Mouse (Mus musculus) adrenal gland, postnatal 4 days (tissue): ENCODE data around the gene Osbpl6. TPM values are rescaled to one million over a fixed set of nuclear protein-coding genes. Genes with fewer than 3 reads are reported as not detected.

Experiments used
- DNase-seq, 2 experiments: peaks; one replicate each; pipeline ENCODE4 v3.0.0; 2021 to 2022; ENCODE audit warnings: low spot score in 2 of 2, mixed read lengths in 2 of 2
- total RNA-seq, 2 experiments: library from RNA; stranded (reverse); gene quantifications; 2 replicates each; pipeline ENCODE4 v1.2.3; 2021

Gene Osbpl6
- total RNA-seq, 2 experiments from 2014 or later = 29.9 to 33.9 TPM

- no peak for DNase-seq
These were observed 11.8 kb downstream of the Osbpl6 start for GRCm38 (mm10) chr2:76418142-76418518.

DNA sequence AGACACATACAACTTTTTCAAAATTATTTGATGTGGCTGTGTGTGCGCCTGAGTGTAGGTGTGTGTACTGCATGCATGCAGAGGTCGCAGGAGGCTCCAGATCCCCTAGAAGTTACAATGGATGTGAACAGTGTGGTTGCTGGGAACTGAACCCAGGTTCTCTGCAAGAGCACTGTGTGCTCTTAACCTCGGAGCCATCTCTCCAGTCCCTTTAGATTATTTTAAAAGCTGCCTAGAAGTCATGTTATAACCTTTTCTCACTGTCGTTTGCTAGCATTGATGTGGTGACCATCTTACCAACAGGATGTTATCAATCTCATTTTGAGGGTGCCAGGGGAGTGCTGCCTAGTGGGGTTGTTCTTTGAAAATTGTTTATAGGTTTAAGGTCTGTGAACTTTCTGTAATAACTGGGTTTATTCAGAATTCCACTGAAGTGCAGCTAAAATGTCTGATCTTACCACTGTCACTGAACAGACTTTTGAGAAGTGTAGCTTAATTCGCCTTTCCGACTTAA is 15.2 kb downstream of the Osbpl6 start:
- DNase-seq = no peak

DNA sequence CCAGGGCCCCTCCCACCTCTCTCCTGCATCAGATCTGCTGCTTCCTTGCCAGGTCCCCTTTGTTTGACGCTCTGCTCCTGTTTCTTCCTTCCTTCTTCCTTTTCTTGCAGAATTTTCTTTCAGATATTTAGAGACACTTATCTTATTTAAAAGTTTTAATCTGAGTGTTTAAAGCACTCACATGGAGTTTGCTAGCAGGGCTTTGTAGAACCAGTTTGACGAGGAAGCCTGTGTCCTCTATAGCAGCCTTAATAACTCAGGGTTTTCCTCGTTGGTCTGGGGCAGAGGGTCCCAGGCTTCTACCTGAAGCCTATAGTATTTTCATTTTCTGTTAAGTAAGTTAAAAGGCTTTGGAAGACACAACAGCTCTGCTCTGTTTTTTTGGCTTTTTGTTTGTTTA is 20.5 kb downstream of the Osbpl6 start:
- no peak for DNase-seq

DNA sequence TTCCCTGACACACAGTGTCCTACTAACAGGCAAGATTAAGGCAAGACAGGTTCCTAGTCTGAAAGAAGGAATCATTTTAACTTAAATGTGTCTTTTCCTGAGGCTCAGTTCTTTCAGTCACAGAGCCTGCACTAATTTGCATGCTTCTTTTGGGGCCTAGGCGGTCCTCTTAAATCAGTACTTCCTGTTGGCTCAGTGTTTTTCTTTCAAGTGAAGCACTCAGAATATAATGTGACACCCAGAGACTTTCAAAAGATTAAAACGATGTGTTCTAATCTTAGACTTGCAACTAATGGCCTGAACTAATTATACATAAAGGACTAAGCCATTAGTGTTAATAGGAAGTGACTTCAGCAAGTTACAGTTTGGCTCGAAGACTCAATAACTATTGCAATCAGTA is 23.0 kb downstream of the Osbpl6 start:
- DNase-seq = no peak

DNA sequence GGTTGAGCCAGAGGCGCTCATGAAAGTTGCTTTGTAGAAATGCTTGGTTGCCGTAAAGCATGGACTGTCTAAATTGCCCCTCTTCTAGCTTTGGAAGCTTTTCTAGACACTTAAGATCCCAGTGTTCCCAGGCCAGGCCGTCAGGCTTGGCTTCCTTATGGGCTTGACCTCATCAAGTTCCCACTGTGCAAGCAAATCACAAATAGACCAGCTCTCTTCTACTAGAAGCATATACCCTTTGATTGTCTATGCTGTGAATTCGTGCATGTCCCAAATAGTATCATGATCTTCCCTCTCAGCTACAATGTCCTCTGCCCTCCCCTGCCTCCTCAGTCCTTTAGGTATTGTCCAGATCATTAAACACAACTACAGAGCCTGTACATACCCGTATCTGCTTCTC is 23.5 kb downstream of the Osbpl6 start:
- no peak for DNase-seq

GRCm38 (mm10) chr2:76430539-76430938 is 24.2 kb downstream of the Osbpl6 start:
- DNase-seq = no peak

GRCm38 (mm10) chr2:76434224-76434623 is 27.9 kb downstream of the Osbpl6 start:
- DNase-seq = no peak

- no peak for DNase-seq
These were observed 29.4 kb downstream of the Osbpl6 start for GRCm38 (mm10) chr2:76435667-76436239.

DNA sequence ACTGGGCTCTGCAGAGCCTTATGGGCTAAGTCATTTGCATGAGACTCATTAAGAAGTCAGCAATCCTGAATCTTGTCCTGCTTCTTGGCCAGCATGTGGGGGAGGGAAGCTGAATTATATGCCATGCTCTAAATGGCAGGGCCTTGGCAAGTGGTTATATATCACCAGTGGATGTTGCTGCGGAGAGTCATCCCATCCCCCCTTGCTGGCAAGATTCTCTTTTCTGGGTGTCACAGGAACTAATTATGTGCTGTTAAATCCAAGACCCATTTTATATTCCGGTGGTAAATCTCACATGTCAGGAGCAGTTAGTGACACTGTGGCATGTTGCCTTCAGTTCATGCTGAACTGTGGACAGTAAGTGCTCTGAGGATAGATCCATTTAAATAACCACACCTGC is 31.1 kb downstream of the Osbpl6 start:
- no peak for DNase-seq

GRCm38 (mm10) chr2:76439540-76439939 is 33.2 kb downstream of the Osbpl6 start:
- DNase-seq = no peak

GRCm38 (mm10) chr2:76442086-76442485 is 35.8 kb downstream of the Osbpl6 start:
- DNase-seq = no peak

DNA sequence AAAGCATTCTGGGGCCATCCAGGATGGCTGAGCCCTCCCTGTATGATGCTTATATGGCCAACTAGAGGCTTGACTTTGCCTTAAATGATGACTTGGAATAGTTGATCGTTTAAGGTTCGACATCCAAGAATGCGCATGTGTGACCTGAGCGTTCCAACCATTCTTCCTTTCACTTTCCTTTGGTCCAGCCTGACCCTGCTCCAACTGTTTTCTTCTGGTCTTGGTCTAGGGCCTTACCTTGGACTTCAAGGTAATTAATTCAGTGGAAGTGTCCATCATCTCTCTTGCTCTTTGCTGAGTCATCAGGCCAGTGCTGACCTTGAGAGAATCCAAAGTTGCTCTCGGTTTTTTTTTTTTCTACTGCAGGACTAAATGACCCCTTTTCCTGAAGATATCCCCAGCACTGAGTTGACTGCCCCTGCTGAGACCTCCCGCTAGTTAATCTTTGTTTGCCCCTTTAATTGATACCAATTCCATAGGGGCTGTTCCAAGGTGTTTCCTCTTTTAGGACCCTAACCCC is 43.6 kb downstream of the Osbpl6 start:
- DNase-seq = no peak

GRCm38 (mm10) chr2:76466723-76467122 is 60.4 kb downstream of the Osbpl6 start:
- no peak for DNase-seq

DNA sequence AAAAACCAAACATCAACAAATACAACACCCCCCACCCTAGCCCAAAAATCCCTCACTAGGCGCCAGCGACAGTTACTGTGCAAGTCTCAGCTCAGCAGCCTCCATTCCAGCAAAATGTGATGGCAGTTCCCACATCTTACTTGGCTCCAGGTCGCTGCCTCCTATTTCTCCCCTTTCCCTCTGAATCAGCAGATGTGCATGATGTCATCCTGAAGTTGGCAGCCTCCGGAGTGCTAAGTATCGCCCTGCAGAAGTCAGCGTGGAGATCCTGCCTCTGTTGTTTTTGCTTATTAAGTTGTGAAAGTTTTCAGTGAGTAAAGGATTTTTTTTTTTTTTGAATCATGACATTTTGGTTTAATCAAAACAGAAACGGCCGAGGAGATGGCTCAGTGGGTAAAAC is 61.9 kb downstream of the Osbpl6 start:
- no peak for DNase-seq

DNA sequence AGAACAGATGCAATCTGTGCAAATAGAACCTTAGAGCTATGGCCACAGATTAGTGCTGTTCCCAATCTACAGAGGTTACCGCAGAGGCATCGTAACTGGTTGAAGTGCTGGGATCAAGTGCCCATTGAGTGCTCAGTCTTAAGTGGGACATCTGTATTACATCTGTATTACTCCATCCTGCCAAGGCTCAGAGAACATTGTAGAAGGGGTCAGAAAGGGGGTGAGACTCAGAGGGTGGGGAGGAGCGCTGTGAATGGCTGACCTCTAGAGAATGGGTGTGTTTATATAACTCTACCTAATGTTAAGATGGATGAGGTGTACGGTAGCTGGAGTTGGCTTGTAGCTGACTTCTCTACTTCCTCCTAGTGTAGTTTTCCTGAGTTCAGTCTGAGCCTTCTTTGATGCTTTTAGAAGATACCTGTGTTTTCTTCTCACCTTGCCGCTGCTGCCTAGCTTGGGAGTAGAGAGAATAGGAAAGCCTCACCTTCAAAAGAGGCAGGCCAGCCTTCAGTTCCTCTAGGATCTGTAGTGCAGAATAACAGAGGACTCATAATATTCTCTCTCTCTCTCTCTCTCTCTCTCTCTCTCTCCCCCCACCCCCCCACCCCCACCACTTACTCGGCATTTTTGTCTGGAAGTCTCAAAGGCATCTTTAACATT is 62.9 kb downstream of the Osbpl6 start:
- no peak for DNase-seq

DNA sequence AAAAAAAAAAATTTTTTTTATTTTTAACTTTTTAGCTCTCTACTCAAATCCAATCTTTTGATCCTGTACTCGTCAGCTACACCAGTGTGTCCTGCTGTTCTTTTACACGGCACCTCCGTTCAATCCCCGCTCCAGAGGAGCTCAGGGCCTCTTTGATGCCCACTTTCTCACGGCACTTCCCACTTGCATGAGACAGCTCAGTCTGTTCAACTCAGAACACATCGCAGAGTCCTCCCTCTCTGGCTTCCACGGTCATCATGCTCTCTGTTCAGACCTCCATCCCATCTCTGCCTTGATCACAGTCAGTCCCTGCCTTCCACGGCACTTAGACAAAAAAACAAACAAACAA is 63.4 kb downstream of the Osbpl6 start:
- DNase-seq = no peak

DNA sequence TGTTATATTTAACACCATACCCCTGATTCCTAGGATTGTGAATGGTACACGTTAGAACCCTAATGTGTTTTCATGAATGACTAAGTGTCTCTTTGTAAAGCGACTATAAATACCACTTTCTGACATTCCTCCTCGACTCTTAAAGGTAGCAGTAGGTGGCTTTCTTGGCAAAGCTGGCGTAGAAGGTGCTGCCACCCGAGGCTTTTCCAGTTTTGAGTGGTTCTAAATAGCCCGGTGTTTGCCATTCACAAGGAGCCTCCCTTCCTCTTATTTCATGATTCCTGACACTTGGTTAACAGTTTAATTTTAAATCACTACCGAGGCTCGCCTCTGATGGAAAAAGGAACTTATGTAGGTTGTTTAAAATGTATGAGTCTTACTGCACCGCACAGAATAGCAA is 64.1 kb downstream of the Osbpl6 start:
- no peak for DNase-seq

DNA sequence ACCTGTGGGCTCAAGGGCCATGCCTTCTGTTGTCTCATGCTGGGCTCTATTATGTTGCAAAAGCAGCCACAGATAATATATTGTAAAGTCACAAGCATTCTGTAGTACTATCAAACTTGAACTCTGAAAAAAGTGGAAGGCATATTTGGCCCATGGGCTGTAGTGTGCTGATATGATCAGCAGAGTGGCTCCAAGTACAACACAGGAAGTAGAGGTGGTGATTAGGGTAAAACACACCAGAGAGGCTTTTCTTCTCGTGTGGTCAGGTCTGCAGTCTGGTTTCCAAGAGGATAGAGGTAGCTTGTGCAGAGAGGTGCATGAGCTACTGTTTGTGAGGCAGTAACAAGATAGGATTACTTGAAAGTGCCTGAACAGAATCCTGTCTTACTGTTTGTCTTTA is 69.5 kb downstream of the Osbpl6 start:
- no peak for DNase-seq

- DNase-seq = no peak
These were observed 82.5 kb downstream of the Osbpl6 start for GRCm38 (mm10) chr2:76488764-76489163.

GRCm38 (mm10) chr2:76490198-76490597 is 83.9 kb downstream of the Osbpl6 start:
- no peak for DNase-seq

GRCm38 (mm10) chr2:76491371-76491770 is 85.1 kb downstream of the Osbpl6 start:
- no peak for DNase-seq

DNA sequence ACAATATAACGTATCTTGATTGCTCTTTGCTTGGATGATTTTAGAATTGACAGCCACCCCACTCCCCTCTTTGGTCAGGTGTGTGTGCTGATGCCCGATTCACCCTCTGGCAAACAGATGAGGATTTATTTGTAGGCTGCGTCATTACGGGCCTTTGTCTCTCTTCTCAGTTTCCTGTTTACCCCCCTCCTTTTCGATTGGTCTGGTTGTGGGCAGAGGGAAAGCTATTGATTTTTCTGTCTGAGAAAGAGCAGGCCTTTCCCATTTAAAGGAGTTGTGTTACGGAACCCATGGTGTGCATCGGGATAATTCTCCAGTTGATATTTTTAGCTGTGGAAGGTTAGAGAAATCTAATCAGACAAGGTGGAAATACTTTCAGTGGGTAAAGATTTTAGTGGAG is 85.9 kb downstream of the Osbpl6 start:
- DNase-seq = no peak
